Mouse (Mus musculus): Measurements from ENCODE around the gene Col18a1. TPM values are rescaled to one million over a fixed set of nuclear protein-coding genes. Genes with fewer than 3 reads are reported as not detected.
A peak's percentile ranks its signal among the peaks of the same experiment; 100 is the strongest.

The Col18a1 gene
- polyA plus RNA-seq, 1 experiment from 2014 or later = 48.6 TPM

DNA sequence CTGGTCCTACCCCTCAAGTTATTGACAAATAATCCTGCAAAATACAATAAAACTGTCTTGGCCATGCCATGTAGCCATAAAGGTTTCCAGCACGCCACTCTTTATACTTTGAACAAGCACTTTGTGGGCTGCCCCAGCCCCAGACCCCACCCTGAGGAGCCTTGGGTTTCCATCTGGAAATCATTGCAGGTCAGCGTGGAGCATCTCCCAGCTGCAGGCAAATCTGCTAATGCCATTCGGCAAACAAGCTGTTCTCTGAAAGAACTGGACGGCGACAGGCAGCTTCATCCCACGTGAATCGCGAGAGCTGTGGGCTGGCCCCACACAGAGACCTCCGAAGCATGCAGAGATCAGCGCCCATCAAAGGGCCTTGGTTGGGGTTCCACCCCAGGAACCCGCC lies 34.2 kb downstream of the Col18a1 start:
- Histone ChIP-seq H3K36me3 (ENCODE audit: control insufficient read depth, insufficient read depth, low read length) (no peaks in the 10 kb centered on the region), H3K4me1 (ENCODE audit: control insufficient read depth, insufficient read depth, low read length) (peaks cover 21% of the 10 kb centered on the region), H3K27ac (ENCODE audit: low read length) (peak overlapping the region; percentile 46), H3K9me3 (ENCODE audit: control insufficient read depth, low read length) (no peaks in the 10 kb centered on the region), H3K4me2 (ENCODE audit: low read depth, low read length) (no peak overlapping the region), H3K27me3 (replicated peaks; ENCODE audit: control insufficient read depth, insufficient read depth, low read length) (no peaks in the 10 kb centered on the region), H3K4me3 (ENCODE audit: low read length) (no peak overlapping the region), H3K9ac (ENCODE audit: low read depth, low read length) (0 out of 2 replicates have a peak overlapping the region, but pooled peaks have one; percentile 29)
- peak; percentile 3; the same call in 1 of the 2 replicates for ATAC-seq
- WGBS = 53% methylated on average over 11 of the region's 11 CpGs

- no peak overlapping the region; the same call in 1 of the 2 replicates for H3K4me2 ChIP-seq (ENCODE audit: low read depth, low read length)
- WGBS = 63% methylated on average over 6 of the region's 6 CpGs
- ATAC-seq = no peak
- H3K36me3 ChIP-seq (ENCODE audit: control insufficient read depth, insufficient read depth, low read length) = no peaks in the 10 kb centered on the region
- no peaks in the 10 kb centered on the region for H3K9me3 ChIP-seq (ENCODE audit: control insufficient read depth, low read length)
- H3K9ac ChIP-seq (ENCODE audit: low read depth, low read length) = peak overlapping the region; percentile 29; the same call in 1 of the 2 replicates
- no peaks in the 10 kb centered on the region for H3K27me3 ChIP-seq (replicated peaks; ENCODE audit: control insufficient read depth, insufficient read depth, low read length)
- no peak overlapping the region for H3K4me3 ChIP-seq (ENCODE audit: low read length)
- peak overlapping the region; percentile 46 for H3K27ac ChIP-seq (ENCODE audit: low read length)
- peaks cover 21% of the 10 kb centered on the region for H3K4me1 ChIP-seq (ENCODE audit: control insufficient read depth, insufficient read depth, low read length)
These were observed 34.8 kb downstream of the Col18a1 start for GRCm38 (mm10) chr10:77131536-77131935.

- WGBS = 44% methylated on average over 13 of the region's 13 CpGs
- H3K4me2 ChIP-seq (ENCODE audit: low read depth, low read length) = no peak overlapping the region
- peaks cover 21% of the 10 kb centered on the region for H3K4me1 ChIP-seq (ENCODE audit: control insufficient read depth, insufficient read depth, low read length)
- H3K36me3 ChIP-seq (ENCODE audit: control insufficient read depth, insufficient read depth, low read length) = no peaks in the 10 kb centered on the region
- no peak overlapping the region for H3K4me3 ChIP-seq (ENCODE audit: low read length)
- H3K9ac ChIP-seq (ENCODE audit: low read depth, low read length) = 0 out of 2 replicates have a peak overlapping the region, but pooled peaks have one; percentile 16
- peak; percentile 64 for ATAC-seq
- H3K27ac ChIP-seq (ENCODE audit: low read length) = peak overlapping the region; percentile 46; the same call in 1 of the 2 replicates
- no peaks in the 10 kb centered on the region for H3K9me3 ChIP-seq (ENCODE audit: control insufficient read depth, low read length)
- H3K27me3 ChIP-seq (replicated peaks; ENCODE audit: control insufficient read depth, insufficient read depth, low read length) = no peaks in the 10 kb centered on the region
These were observed 35.6 kb downstream of the Col18a1 start for GRCm38 (mm10) chr10:77130561-77131240.

GRCm38 (mm10) chr10:77129637-77130410 lies 36.5 kb downstream of the Col18a1 start:
- WGBS = 74% methylated on average over 6 of the region's 6 CpGs
- ATAC-seq = no peak
- peaks cover 21% of the 10 kb centered on the region for H3K4me1 ChIP-seq (ENCODE audit: control insufficient read depth, insufficient read depth, low read length)

GRCm38 (mm10) chr10:77127926-77128325 lies 38.4 kb downstream of the Col18a1 start:
- 66% methylated on average over 2 of the region's 2 CpGs for WGBS
- H3K4me1 ChIP-seq (ENCODE audit: control insufficient read depth, insufficient read depth, low read length) = peaks cover 21% of the 10 kb centered on the region
- H3K4me3 ChIP-seq (ENCODE audit: low read length) = no peak overlapping the region
- H3K27ac ChIP-seq (ENCODE audit: low read length) = peak overlapping the region; percentile 6; the same call in 1 of the 2 replicates
- no peaks in the 10 kb centered on the region for H3K27me3 ChIP-seq (replicated peaks; ENCODE audit: control insufficient read depth, insufficient read depth, low read length)
- 0 out of 2 replicates have a peak overlapping the region, but pooled peaks have one; percentile 19 for H3K9ac ChIP-seq (ENCODE audit: low read depth, low read length)
- H3K4me2 ChIP-seq (ENCODE audit: low read depth, low read length) = no peak overlapping the region
- H3K9me3 ChIP-seq (ENCODE audit: control insufficient read depth, low read length) = no peaks in the 10 kb centered on the region
- no peaks in the 10 kb centered on the region for H3K36me3 ChIP-seq (ENCODE audit: control insufficient read depth, insufficient read depth, low read length)
- 0 out of 2 replicates have a peak, but pooled peaks have one; percentile 17 for ATAC-seq

More at GRCm38 (mm10) chr10:77129637-77130410, 36.5 kb downstream of the Col18a1 start:
- H3K4me2 ChIP-seq (ENCODE audit: low read depth, low read length) = no peak overlapping the region
- no peaks in the 10 kb centered on the region for H3K9me3 ChIP-seq (ENCODE audit: control insufficient read depth, low read length)
- no peak overlapping the region for H3K4me3 ChIP-seq (ENCODE audit: low read length)
- no peaks in the 10 kb centered on the region for H3K36me3 ChIP-seq (ENCODE audit: control insufficient read depth, insufficient read depth, low read length)
- H3K9ac ChIP-seq (ENCODE audit: low read depth, low read length) = 0 out of 2 replicates have a peak overlapping the region, but pooled peaks have one; percentile 3
- H3K27ac ChIP-seq (ENCODE audit: low read length) = no peak overlapping the region
- no peaks in the 10 kb centered on the region for H3K27me3 ChIP-seq (replicated peaks; ENCODE audit: control insufficient read depth, insufficient read depth, low read length)

DNA sequence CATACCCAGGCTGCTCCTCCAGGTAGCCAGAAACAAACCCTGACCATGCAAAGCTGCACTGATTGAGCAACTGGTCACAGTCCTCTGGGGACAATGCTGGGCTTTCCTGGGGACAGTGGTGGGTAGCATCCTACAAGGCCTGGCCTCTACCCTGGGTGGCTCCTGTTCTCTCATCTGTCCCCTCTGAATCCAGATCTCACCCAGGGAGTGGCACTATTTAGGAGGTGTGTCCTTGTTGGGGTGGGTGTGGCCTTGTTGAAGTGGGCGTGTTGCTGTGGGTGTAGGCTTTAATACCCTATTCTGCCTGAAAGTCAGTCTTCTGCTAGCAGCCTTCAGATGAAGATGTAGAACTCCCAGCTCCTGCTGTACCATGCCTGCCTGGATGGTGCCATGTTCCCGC lies 39.8 kb downstream of the Col18a1 start:
- no peaks in the 10 kb centered on the region for H3K9me3 ChIP-seq (ENCODE audit: control insufficient read depth, low read length)
- no peak overlapping the region for H3K9ac ChIP-seq (ENCODE audit: low read depth, low read length)
- WGBS = 87% methylated on average over 2 of the region's 2 CpGs
- H3K4me1 ChIP-seq (ENCODE audit: control insufficient read depth, insufficient read depth, low read length) = peaks cover 14% of the 10 kb centered on the region
- H3K4me2 ChIP-seq (ENCODE audit: low read depth, low read length) = no peak overlapping the region
- no peak overlapping the region for H3K4me3 ChIP-seq (ENCODE audit: low read length)
- no peak for ATAC-seq
- H3K27ac ChIP-seq (ENCODE audit: low read length) = no peak overlapping the region
- H3K36me3 ChIP-seq (ENCODE audit: control insufficient read depth, insufficient read depth, low read length) = no peaks in the 10 kb centered on the region
- no peaks in the 10 kb centered on the region for H3K27me3 ChIP-seq (replicated peaks; ENCODE audit: control insufficient read depth, insufficient read depth, low read length)

- 0 out of 2 replicates have a peak, but pooled peaks cover 2% of the 10 kb centered on the region for H3K9me3 ChIP-seq (ENCODE audit: control insufficient read depth, low read length)
- ATAC-seq = 0 out of 2 replicates have a peak, but pooled peaks have one; percentile 10
These were observed 41.1 kb downstream of the Col18a1 start for GRCm38 (mm10) chr10:77125078-77125731.

DNA sequence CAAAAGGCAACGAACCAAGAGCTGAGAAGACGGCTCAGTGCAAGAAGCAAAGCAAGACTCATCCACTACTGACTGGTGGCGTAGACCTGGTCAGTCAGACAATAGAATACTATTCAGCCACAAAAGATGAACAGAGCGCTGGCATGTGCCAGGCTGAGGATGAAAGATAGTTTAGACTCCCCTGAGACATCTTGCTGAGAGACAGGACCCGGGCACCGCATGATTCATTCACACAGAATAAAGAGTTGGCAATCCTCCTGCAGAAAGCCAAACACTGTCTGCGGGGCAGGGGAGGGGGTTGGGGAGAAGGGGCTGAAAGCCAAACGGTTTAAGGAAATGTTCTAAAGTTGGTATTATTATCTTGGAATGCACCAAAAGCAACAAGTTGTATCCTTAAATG lies 42.4 kb downstream of the Col18a1 start:
- 0 out of 2 replicates have a peak, but pooled peaks cover 2% of the 10 kb centered on the region for H3K9me3 ChIP-seq (ENCODE audit: control insufficient read depth, low read length)
- no peak for ATAC-seq
- no peak overlapping the region for H3K4me2 ChIP-seq (ENCODE audit: low read depth, low read length)
- 68% methylated on average over 8 of the region's 8 CpGs for WGBS
- no peak overlapping the region for H3K9ac ChIP-seq (ENCODE audit: low read depth, low read length)
- no peaks in the 10 kb centered on the region for H3K27me3 ChIP-seq (replicated peaks; ENCODE audit: control insufficient read depth, insufficient read depth, low read length)
- no peak overlapping the region for H3K27ac ChIP-seq (ENCODE audit: low read length)
- H3K36me3 ChIP-seq (ENCODE audit: control insufficient read depth, insufficient read depth, low read length) = no peaks in the 10 kb centered on the region
- peaks cover 5% of the 10 kb centered on the region for H3K4me1 ChIP-seq (ENCODE audit: control insufficient read depth, insufficient read depth, low read length)
- no peak overlapping the region for H3K4me3 ChIP-seq (ENCODE audit: low read length)

More at GRCm38 (mm10) chr10:77125078-77125731, 41.1 kb downstream of the Col18a1 start:
- Histone ChIP-seq H3K9ac (ENCODE audit: low read depth, low read length) (no peak overlapping the region), H3K36me3 (ENCODE audit: control insufficient read depth, insufficient read depth, low read length) (no peaks in the 10 kb centered on the region), H3K4me2 (ENCODE audit: low read depth, low read length) (no peak overlapping the region), H3K4me1 (ENCODE audit: control insufficient read depth, insufficient read depth, low read length) (peaks cover 5% of the 10 kb centered on the region), H3K27ac (ENCODE audit: low read length) (no peak overlapping the region), H3K4me3 (ENCODE audit: low read length) (no peak overlapping the region), H3K27me3 (replicated peaks; ENCODE audit: control insufficient read depth, insufficient read depth, low read length) (no peaks in the 10 kb centered on the region)
- WGBS = 72% methylated on average over 18 of the region's 18 CpGs

Data from intestine, embryonic 16.5 days (tissue).